Mouse (Mus musculus) midbrain, embryonic 13.5 days (tissue): ENCODE data around the gene Hoxa2. TPM values are rescaled to one million over a fixed set of nuclear protein-coding genes. Genes with fewer than 3 reads are reported as not detected.

Source experiments
- ATAC-seq: fragments of 200-750 bp; cut with Nextera tagmentation; 2 replicates; pipeline ENCODE4 v1.8.0; 2017; ENCODE audit warnings: mild to moderate bottlenecking, moderate TSS enrichment, moderate library complexity
- H3K27ac ChIP-seq: fragments of 300-500 bp; sonication (generic); 2 replicates; pipeline ENCODE4 v1.5.1; 2015; ENCODE audit warnings: inconsistent platforms, mild to moderate bottlenecking, moderate library complexity
- H3K27me3 ChIP-seq: fragments of 300-500 bp; sonication (generic); 2 replicates; pipeline ENCODE4 v1.6.1; 2015; ENCODE audit warnings: mild to moderate bottlenecking, inconsistent platforms
- H3K36me3 ChIP-seq: fragments of 300-500 bp; sonication (generic); 2 replicates; pipeline ENCODE4 v1.6.1; 2015; ENCODE audit warnings: mild to moderate bottlenecking, inconsistent platforms
- H3K4me1 ChIP-seq: fragments of 300-500 bp; sonication (generic); replicated peaks from 2 replicates; pipeline ENCODE4 v1.6.1; 2015; ENCODE audit warnings: inconsistent platforms
- H3K4me2 ChIP-seq: fragments of 300-500 bp; sonication (generic); replicated peaks from 2 replicates; pipeline ENCODE4 v1.6.1; 2015; ENCODE audit warnings: moderate library complexity, mild to moderate bottlenecking, inconsistent platforms
- H3K4me3 ChIP-seq: fragments of 300-500 bp; sonication (generic); replicated peaks from 2 replicates; pipeline ENCODE4 v1.5.1; 2015; ENCODE audit warnings: mild to moderate bottlenecking, inconsistent platforms
- H3K9ac ChIP-seq: fragments of 300-500 bp; sonication (generic); replicated peaks from 2 replicates; pipeline ENCODE4 v1.6.1; 2015; ENCODE audit warnings: mild to moderate bottlenecking, inconsistent platforms
- H3K9me3 ChIP-seq: fragments of 300-500 bp; sonication (generic); 2 replicates; pipeline ENCODE4 v1.6.1; 2016; ENCODE audit warnings: mild to moderate bottlenecking, inconsistent platforms
- WGBS: fragments of 180-500 bp; shearing (Covaris S2); methylation state at CpG from one replicate; pipeline ENCODE4 v1.1.7; 2015; 5-methylcytosine and 5-hydroxymethylcytosine counted together
- polyA plus RNA-seq: library from polyadenylated mRNA; unstranded; fragments of >200 nt; fragmentation: Nextera tagmentation; extraction: Ambion mirVana; gene quantifications from 2 replicates; pipeline ENCODE4 v1.2.1, GENCODE M21; 2015

Hoxa2 gene
- polyA plus RNA-seq, 1 experiment from 2014 or later: not detected

DNA sequence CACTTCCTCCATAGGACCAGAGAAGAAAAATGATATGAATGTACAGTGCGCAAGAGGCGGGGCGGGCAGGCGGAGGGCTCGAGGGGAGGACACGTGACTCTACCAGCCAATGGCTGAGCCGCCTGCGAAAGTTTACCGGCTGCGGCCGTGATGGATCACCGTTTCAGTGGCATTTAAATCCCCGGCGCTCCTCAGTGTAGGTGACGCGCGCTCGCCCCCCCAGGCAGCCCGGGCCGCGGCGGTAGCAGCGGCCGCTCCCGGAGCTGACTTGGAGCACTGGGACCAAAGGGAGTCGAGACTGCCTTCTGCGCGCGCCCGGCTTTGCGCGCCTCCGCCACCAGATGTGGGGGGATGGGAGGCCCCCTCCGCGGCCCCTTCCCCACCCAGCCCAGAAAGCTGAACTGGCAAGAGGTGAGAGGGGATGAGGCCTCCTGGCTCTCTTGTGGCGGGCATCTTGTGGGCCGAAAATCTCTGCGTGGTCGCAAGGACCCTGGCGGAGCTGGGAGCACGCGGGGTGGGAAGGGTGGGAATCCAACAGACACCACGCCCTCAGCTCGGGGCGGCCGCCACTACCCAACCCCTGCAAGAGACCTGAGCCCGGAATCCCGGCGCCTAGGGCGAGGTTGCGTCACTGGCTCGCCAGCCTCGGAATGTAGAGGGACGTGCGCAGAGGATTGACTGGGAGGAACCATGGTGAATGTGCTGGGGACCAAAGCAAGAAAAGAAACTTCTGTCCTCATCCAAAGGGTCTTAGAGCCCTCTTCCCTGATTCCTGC, 6.2 kb downstream of the Hoxa2 start, which contains the start of gene Hoxa1:
Hoxa1 (minus strand) TSS at position 42 of the 776 bp plus-strand sequence.
- under 1% methylated on average over 55 of the region's 55 CpGs for WGBS
- Histone ChIP-seq H3K36me3 (no peaks in the 10 kb centered on the region), H3K4me3 (peak within 1 kb of the TSS; percentile 45), H3K27ac (no peak within 1 kb of the TSS), H3K4me2 (peak within 1 kb of the TSS; percentile 80), H3K9me3 (no peaks in the 10 kb centered on the region), H3K9ac (0 out of 2 replicates have a peak within 1 kb of the TSS, but pooled peaks have one; percentile 23), H3K27me3 (peaks cover 98% of the 10 kb centered on the region), H3K4me1 (peaks cover 10% of the 10 kb centered on the region)
- ATAC-seq: peak; percentile 79

- H3K4me1 ChIP-seq: peaks cover 10% of the 10 kb centered on the region
- H3K4me2 ChIP-seq: peak overlapping the region; percentile 80
- no peaks in the 10 kb centered on the region for H3K36me3 ChIP-seq
- 1% methylated on average over 32 of the region's 32 CpGs for WGBS
- peak overlapping the region; percentile 45 for H3K4me3 ChIP-seq
- no peaks in the 10 kb centered on the region for H3K9me3 ChIP-seq
- peak; percentile 37 for ATAC-seq
- no peak overlapping the region for H3K27ac ChIP-seq
- H3K27me3 ChIP-seq: peaks cover 98% of the 10 kb centered on the region
- H3K9ac ChIP-seq: no peak overlapping the region
Measured at GRCm38 (mm10) chr6:52157466-52158275, 7.0 kb downstream of the Hoxa2 start.

DNA sequence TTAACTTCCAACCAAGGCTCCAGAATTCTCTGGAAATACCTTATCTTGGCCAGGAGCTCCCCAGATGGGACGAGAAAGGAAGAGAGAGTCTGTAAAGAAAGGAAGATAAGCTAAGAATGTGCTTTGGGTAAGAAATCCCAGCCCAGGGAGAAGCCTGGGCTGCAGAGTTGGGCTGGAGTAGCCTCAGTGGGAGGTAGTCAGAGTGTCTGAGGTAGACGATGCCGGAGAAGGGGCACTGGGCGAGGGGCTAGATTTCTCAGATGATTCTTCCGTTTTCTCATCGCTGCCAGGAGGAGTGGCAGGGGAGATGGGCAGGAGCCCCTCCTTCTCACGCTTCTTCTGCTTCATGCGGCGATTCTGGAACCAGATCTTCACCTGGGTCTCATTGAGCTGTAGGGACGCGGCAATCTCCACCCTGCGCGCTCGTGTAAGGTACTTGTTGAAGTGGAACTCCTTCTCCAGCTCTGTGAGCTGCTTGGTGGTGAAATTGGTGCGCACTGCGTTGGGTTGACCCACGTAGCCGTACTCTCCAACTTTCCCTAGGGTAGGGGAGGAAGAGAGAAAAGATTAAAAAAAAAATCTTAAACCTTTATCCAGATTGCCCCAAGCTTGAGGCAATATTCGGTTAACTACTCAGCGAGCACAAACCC, 8.0 kb downstream of the Hoxa2 start:
- peaks cover 99% of the 10 kb centered on the region for H3K27me3 ChIP-seq
- no peak overlapping the region for H3K4me2 ChIP-seq
- no peak overlapping the region for H3K9ac ChIP-seq
- H3K36me3 ChIP-seq: no peaks in the 10 kb centered on the region
- 2% methylated on average over 20 of the region's 20 CpGs for WGBS
- ATAC-seq: no peak
- H3K4me1 ChIP-seq: peaks cover 10% of the 10 kb centered on the region
- H3K27ac ChIP-seq: no peak overlapping the region
- H3K9me3 ChIP-seq: no peaks in the 10 kb centered on the region
- H3K4me3 ChIP-seq: no peak overlapping the region

DNA sequence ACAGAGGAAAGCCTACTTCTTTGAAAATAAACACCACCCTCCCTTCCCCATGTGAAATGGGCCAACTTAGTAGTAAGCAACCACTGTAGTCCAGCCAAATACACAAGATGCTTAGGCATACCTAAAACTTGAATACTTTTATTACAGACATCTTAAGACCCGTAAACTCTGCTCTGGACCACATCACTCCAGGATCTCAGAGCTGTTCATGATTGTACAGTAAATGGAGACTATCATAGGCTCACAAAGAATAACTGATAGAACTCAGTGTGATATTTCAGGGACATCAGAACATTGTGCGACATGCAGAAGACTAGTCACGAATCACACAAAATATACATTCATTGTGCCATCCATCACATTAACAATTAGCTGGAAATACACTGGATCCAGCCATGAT, 9.2 kb downstream of the Hoxa2 start:
- no peak overlapping the region for H3K4me2 ChIP-seq
- peaks cover 100% of the 10 kb centered on the region for H3K27me3 ChIP-seq
- no peaks in the 10 kb centered on the region for H3K9me3 ChIP-seq
- no peaks in the 10 kb centered on the region for H3K36me3 ChIP-seq
- 39% methylated on average over 3 of the region's 3 CpGs for WGBS
- no peak overlapping the region for H3K9ac ChIP-seq
- peaks cover 10% of the 10 kb centered on the region for H3K4me1 ChIP-seq
- H3K27ac ChIP-seq: no peak overlapping the region
- no peak overlapping the region for H3K4me3 ChIP-seq
- ATAC-seq: no peak

GRCm38 (mm10) chr6:52154044-52154443, 10.6 kb downstream of the Hoxa2 start:
- 1% methylated on average over 5 of the region's 5 CpGs for WGBS
- H3K36me3 ChIP-seq: no peaks in the 10 kb centered on the region
- no peak overlapping the region for H3K4me3 ChIP-seq
- no peak for ATAC-seq
- no peak overlapping the region for H3K27ac ChIP-seq
- H3K27me3 ChIP-seq: peaks cover 100% of the 10 kb centered on the region
- H3K9ac ChIP-seq: no peak overlapping the region
- H3K4me2 ChIP-seq: no peak overlapping the region
- peaks cover 10% of the 10 kb centered on the region for H3K4me1 ChIP-seq
- no peaks in the 10 kb centered on the region for H3K9me3 ChIP-seq

- Histone ChIP-seq H3K36me3 (no peaks in the 10 kb centered on the region), H3K4me1 (peaks cover 4% of the 10 kb centered on the region), H3K27ac (no peak overlapping the region), H3K9ac (no peak overlapping the region), H3K9me3 (no peaks in the 10 kb centered on the region), H3K27me3 (peaks cover 100% of the 10 kb centered on the region), H3K4me2 (no peak overlapping the region), H3K4me3 (no peak overlapping the region)
- no peak for ATAC-seq
- 0% methylated on average over 6 of the region's 6 CpGs for WGBS
Measured at GRCm38 (mm10) chr6:52153270-52153669, 11.4 kb downstream of the Hoxa2 start.

- no peak overlapping the region for H3K4me2 ChIP-seq
- 2% methylated on average over 16 of the region's 16 CpGs for WGBS
Measured at GRCm38 (mm10) chr6:52152226-52153193, 12.1 kb downstream of the Hoxa2 start.

DNA sequence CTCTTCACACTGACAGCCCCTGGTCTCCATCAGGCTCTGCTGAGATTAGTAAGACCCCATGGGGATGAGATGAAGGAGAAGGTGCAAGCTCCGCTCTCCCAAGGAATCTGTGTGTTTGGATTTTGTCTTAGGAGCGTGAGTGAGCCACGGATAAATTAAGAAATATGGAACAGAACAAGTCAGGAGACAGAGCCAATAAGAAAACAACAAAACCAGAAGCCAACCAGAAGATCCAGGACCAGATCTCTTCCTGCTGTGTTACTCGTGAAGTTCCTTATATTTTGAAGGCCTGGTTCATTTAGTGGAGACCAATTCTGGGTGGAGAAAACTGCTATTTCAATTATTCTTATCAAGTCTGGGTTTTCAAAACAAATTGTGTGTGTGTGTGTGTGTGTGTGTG, 13.1 kb downstream of the Hoxa2 start:
- no peak overlapping the region for H3K4me2 ChIP-seq
- no peak overlapping the region for H3K27ac ChIP-seq

More at GRCm38 (mm10) chr6:52152226-52153193, 12.1 kb downstream of the Hoxa2 start:
- Histone ChIP-seq H3K9ac (no peak overlapping the region), H3K36me3 (no peaks in the 10 kb centered on the region), H3K9me3 (no peaks in the 10 kb centered on the region), H3K27ac (no peak overlapping the region), H3K4me3 (no peak overlapping the region), H3K27me3 (peaks cover 100% of the 10 kb centered on the region), H3K4me1 (no peaks in the 10 kb centered on the region)
- ATAC-seq: no peak

DNA sequence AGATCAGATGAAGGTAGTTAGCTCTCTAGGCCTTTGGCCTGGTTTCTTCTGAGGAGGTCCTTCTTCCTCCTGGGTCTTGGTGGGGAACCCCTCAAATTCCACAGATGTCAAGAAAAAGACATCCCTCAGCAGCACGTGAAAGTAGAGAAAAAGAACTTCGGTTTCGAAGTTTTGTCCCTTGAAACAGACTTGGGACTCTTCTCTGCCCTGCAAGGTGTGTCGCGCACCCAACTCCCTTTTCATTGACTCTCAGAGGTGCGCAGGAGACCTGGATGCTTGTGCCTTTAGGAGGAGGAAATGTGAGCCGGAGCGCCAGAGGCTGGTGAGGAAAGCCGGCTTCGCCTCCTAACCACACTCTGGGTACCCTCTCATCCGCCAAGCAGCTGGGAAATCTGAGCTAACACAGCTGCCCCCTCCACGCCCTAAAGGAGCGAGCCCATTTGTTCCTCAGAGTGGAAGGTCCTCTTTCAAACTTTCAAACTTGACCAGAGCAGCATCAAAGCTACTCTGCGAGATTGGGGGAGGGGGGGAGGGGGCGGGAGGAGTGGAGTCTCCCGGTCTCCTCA, 14.1 kb downstream of the Hoxa2 start:
- Histone ChIP-seq H3K4me3 (no peak overlapping the region), H3K9ac (no peak overlapping the region), H3K27me3 (peaks cover 96% of the 10 kb centered on the region), H3K9me3 (no peaks in the 10 kb centered on the region), H3K4me1 (no peaks in the 10 kb centered on the region), H3K27ac (no peak overlapping the region), H3K36me3 (no peaks in the 10 kb centered on the region), H3K4me2 (no peak overlapping the region)
- ATAC-seq: no peak
- WGBS: 3% methylated on average over 16 of the region's 16 CpGs

More for the DNA sequence above, 13.1 kb downstream of the Hoxa2 start:
- Histone ChIP-seq H3K4me1 (no peaks in the 10 kb centered on the region), H3K36me3 (no peaks in the 10 kb centered on the region), H3K4me3 (no peak overlapping the region), H3K9ac (no peak overlapping the region), H3K9me3 (no peaks in the 10 kb centered on the region), H3K27me3 (peaks cover 100% of the 10 kb centered on the region)
- 3% methylated on average over 4 of the region's 4 CpGs for WGBS
- ATAC-seq: no peak

GRCm38 (mm10) chr6:52139115-52139514, 25.5 kb downstream of the Hoxa2 start:
- Histone ChIP-seq H3K4me1 (peaks cover 12% of the 10 kb centered on the region; the same call in 1 of the 2 replicates), H3K27me3 (peaks cover 28% of the 10 kb centered on the region), H3K9ac (no peak overlapping the region), H3K9me3 (no peaks in the 10 kb centered on the region), H3K4me3 (no peak overlapping the region), H3K36me3 (no peaks in the 10 kb centered on the region), H3K27ac (no peak overlapping the region), H3K4me2 (no peak overlapping the region)
- no peak for ATAC-seq
- 89% methylated on average over 5 of the region's 5 CpGs for WGBS

GRCm38 (mm10) chr6:52138576-52138975, 26.1 kb downstream of the Hoxa2 start:
- no peak for ATAC-seq
- Histone ChIP-seq H3K9me3 (no peaks in the 10 kb centered on the region), H3K27ac (no peak overlapping the region), H3K4me1 (peaks cover 12% of the 10 kb centered on the region; the same call in 1 of the 2 replicates), H3K4me2 (no peak overlapping the region), H3K4me3 (no peak overlapping the region), H3K27me3 (peaks cover 26% of the 10 kb centered on the region), H3K9ac (no peak overlapping the region), H3K36me3 (no peaks in the 10 kb centered on the region)
- 83% methylated on average over 10 of the region's 10 CpGs for WGBS
